Comparison of ENCODE assay signal across 8 mouse cellular contexts in the genomic region with DNA sequence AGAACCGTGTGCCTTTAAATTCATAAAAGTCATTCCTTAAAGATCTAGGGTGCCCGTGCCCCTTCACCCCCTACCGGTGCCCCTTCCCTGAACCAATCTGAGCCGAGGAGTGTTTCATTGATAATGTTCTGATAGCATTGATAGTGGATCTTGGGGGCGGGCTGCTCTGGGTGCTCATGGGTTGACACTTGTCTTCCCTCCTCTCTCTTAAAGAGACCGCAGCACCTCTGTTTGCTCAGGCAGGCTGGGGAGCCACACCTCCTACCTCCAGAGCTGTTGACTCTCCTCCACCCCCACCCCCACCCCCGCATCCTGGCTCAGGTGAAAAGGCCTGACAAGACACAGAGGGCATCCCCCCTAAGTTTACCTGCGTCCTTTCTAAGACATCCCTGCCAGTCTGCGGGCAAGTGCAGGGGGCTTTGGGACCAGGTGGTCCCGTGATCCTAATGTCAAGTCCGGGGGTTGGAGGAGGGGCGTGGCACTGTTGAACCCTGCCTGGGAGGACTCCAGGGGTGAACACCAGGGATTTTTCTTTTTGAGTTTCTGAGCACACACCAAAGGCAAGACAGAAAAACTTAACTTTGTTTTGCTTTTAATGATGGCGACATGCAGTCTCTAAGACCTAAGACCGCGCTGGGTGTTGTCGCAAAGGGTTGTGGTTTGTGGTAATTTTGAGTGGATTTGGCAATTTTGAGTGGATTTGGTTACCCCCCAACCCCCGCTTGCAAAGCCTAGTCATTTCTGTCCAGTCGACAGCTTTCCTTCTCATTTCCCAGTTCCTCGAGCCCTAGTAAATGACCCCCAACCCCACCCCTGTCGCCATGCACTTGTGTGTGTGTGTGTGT. TPM values are rescaled to one million over a fixed set of nuclear protein-coding genes. Genes with fewer than 3 reads are reported as not detected.
DNase-seq lines count a peak whose midpoint lies in the region; ATAC-seq and TF ChIP-seq lines count a peak whose summit lies in the region.

No protein-coding gene starts in this region.

- TF ChIP-seq POLR2A in testis, adult 2 months (IDR thresholded peaks at IDR 0.05; ENCODE audit: control insufficient read depth, low read depth, low read length) = no peak

- H3K4me2 ChIP-seq in forebrain, embryonic 11.5 days (ENCODE audit: low read depth, low read length, severe bottlenecking) = peak overlapping the region; percentile 91
- peak overlapping the region; percentile 94 for H3K4me2 ChIP-seq in limb, embryonic 15.5 days
- peak overlapping the region; percentile 100 for H3K4me2 ChIP-seq in neural tube, embryonic 13.5 days

- DNase-seq in testis, postnatal 10 days (ENCODE audit: low spot score) = no peak
- no peak for DNase-seq in forebrain, embryonic 11.5 days (ENCODE audit: low spot score)
- DNase-seq in embryo, embryonic 9.5 days (ENCODE audit: extremely low spot score) = no peak
- DNase-seq in left cerebral cortex, postnatal 36 days (ENCODE audit: low spot score in 2 of 2) = no peak
- no peak for DNase-seq in layer of hippocampus, postnatal 10 days (ENCODE audit: low spot score in 2 of 2)

- no peak overlapping the region for H3K27ac ChIP-seq in testis, adult 2 months (ENCODE audit: control insufficient read depth, insufficient read depth, low read depth, low read length)
- no peak overlapping the region for H3K27ac ChIP-seq in forebrain, embryonic 11.5 days (ENCODE audit: low read depth, low read length)
- no peak overlapping the region for H3K27ac ChIP-seq in limb, embryonic 15.5 days
- H3K27ac ChIP-seq in neural tube, embryonic 13.5 days (replicated peaks) = peak overlapping the region; percentile 46; the same call in 1 of the 2 replicates

- H3K9ac ChIP-seq in forebrain, embryonic 11.5 days (ENCODE audit: low read length) = 0 out of 2 replicates have a peak overlapping the region, but pooled peaks have one; percentile 45
- peak overlapping the region; percentile 23; the same call in 1 of the 2 replicates for H3K9ac ChIP-seq in limb, embryonic 15.5 days
- H3K9ac ChIP-seq in neural tube, embryonic 13.5 days = peak overlapping the region; percentile 100

- H3K27me3 ChIP-seq in testis, adult 2 months (ENCODE audit: control insufficient read depth, insufficient read depth, low read length) = no peaks in the 10 kb centered on the region
- H3K27me3 ChIP-seq in forebrain, embryonic 11.5 days (ENCODE audit: control insufficient read depth, insufficient read depth, low read length) = no peaks in the 10 kb centered on the region
- H3K27me3 ChIP-seq in limb, embryonic 15.5 days = no peaks in the 10 kb centered on the region
- H3K27me3 ChIP-seq in neural tube, embryonic 13.5 days = no peaks in the 10 kb centered on the region

- intact Hi-C loops in left cerebral cortex, postnatal 36 days (cut with DNase I) = loop anchor here (10.0 kb wide), 1 partner anchor 370 kb away; a partner anchor contains a TSS

- H3K4me1 ChIP-seq in testis, adult 2 months (ENCODE audit: control insufficient read depth, insufficient read depth, low read length) = peaks cover 42% of the 10 kb centered on the region
- H3K4me1 ChIP-seq in forebrain, embryonic 11.5 days (replicated peaks; ENCODE audit: control insufficient read depth, insufficient read depth, low read length) = peaks cover 14% of the 10 kb centered on the region
- H3K4me1 ChIP-seq in limb, embryonic 15.5 days = peaks cover 53% of the 10 kb centered on the region
- H3K4me1 ChIP-seq in neural tube, embryonic 13.5 days (replicated peaks) = peaks cover 70% of the 10 kb centered on the region

- H3K4me3 ChIP-seq in testis, adult 2 months (ENCODE audit: control insufficient read depth, low read depth, low read length) = peak overlapping the region; percentile 89
- peak overlapping the region; percentile 93 for H3K4me3 ChIP-seq in forebrain, embryonic 11.5 days (ENCODE audit: low read depth, low read length)
- peak overlapping the region; percentile 88 for H3K4me3 ChIP-seq in limb, embryonic 15.5 days
- H3K4me3 ChIP-seq in neural tube, embryonic 13.5 days = peak overlapping the region; percentile 95

- no peaks in the 10 kb centered on the region for H3K9me3 ChIP-seq in forebrain, embryonic 11.5 days (ENCODE audit: control insufficient read depth, low read length)
- H3K9me3 ChIP-seq in limb, embryonic 15.5 days = no peaks in the 10 kb centered on the region
- no peaks in the 10 kb centered on the region for H3K9me3 ChIP-seq in neural tube, embryonic 13.5 days

- 45% methylated on average over 20 of the region's 20 CpGs for WGBS in forebrain, embryonic 11.5 days
- WGBS in limb, embryonic 15.5 days = 35% methylated on average over 20 of the region's 20 CpGs
- 36% methylated on average over 20 of the region's 20 CpGs for WGBS in neural tube, embryonic 13.5 days

- no peak for ATAC-seq in forebrain, embryonic 11.5 days (replicated peaks; ENCODE audit: low FRiP score)
- no peak for ATAC-seq in limb, embryonic 15.5 days (ENCODE audit: insufficient number of reproducible peaks, low FRiP score, low TSS enrichment, low read depth)
- ATAC-seq in neural tube, embryonic 13.5 days (ENCODE audit: low read depth) = no peak

- H3K36me3 ChIP-seq in testis, adult 2 months (ENCODE audit: control insufficient read depth, insufficient read depth, low read length) = peaks cover 3% of the 10 kb centered on the region
- H3K36me3 ChIP-seq in forebrain, embryonic 11.5 days (ENCODE audit: control insufficient read depth, insufficient read depth, low read length) = peaks cover 2% of the 10 kb centered on the region; the same call in 1 of the 2 replicates
- peaks cover 37% of the 10 kb centered on the region for H3K36me3 ChIP-seq in limb, embryonic 15.5 days
- peaks cover 36% of the 10 kb centered on the region for H3K36me3 ChIP-seq in neural tube, embryonic 13.5 days

- no peak for TF ChIP-seq CTCF in testis, adult 2 months (IDR thresholded peaks at IDR 0.05; ENCODE audit: control insufficient read depth, insufficient read depth, insufficient replicate concordance, low read depth, low read length)

RNA-seq across cellular contexts. Expression of a gene that starts 3.0 kb away (rescaled TPM):
- polyA plus RNA-seq in testis, adult 2 months (2012; rRNA removed) = 11.3 and 13.7 TPM in 2 replicates
- polyA plus RNA-seq in forebrain, embryonic 11.5 days (2014; fragmentation: Nextera tagmentation; extraction: Ambion mirVana) = 13.9 and 15.0 TPM in 2 replicates
- polyA plus RNA-seq in limb, embryonic 15.5 days (2015; fragmentation: Nextera tagmentation; extraction: Ambion mirVana) = 8.9 and 10.4 TPM in 2 replicates
- polyA plus RNA-seq in neural tube, embryonic 13.5 days (2015; fragmentation: Nextera tagmentation; extraction: Ambion mirVana) = 11.5 and 13.1 TPM in 2 replicates
- total RNA-seq in left cerebral cortex, postnatal 36 days (2021) = 10 to 100 TPM; 27.9 to 35.0 TPM
- total RNA-seq in layer of hippocampus, postnatal 10 days (2021) = 10 to 100 TPM; 31.7 to 35.0 TPM

RNA-seq across cellular contexts. Expression of a gene that starts 12.5 kb away (rescaled TPM):
- 0.78 and 1.1 TPM in 2 replicates for polyA plus RNA-seq in testis, adult 2 months (2012; rRNA removed)
- polyA plus RNA-seq in forebrain, embryonic 11.5 days (2014; fragmentation: Nextera tagmentation; extraction: Ambion mirVana) = 1.2 and 1.9 TPM in 2 replicates
- 4.9 and 5.7 TPM in 2 replicates for polyA plus RNA-seq in limb, embryonic 15.5 days (2015; fragmentation: Nextera tagmentation; extraction: Ambion mirVana)
- 4.2 and 4.4 TPM in 2 replicates for polyA plus RNA-seq in neural tube, embryonic 13.5 days (2015; fragmentation: Nextera tagmentation; extraction: Ambion mirVana)
- 10 to 100 TPM; 51.3 to 53.0 TPM for total RNA-seq in left cerebral cortex, postnatal 36 days (2021)
- total RNA-seq in layer of hippocampus, postnatal 10 days (2021) = 10 to 100 TPM; 40.9 to 46.6 TPM

RNA-seq across cellular contexts. Expression of a gene that starts 24.2 kb away (rescaled TPM):
- 36.3 and 37.1 TPM in 2 replicates for polyA plus RNA-seq in testis, adult 2 months (2012; rRNA removed)
- 68.5 and 77.8 TPM in 2 replicates for polyA plus RNA-seq in forebrain, embryonic 11.5 days (2014; fragmentation: Nextera tagmentation; extraction: Ambion mirVana)
- polyA plus RNA-seq in limb, embryonic 15.5 days (2015; fragmentation: Nextera tagmentation; extraction: Ambion mirVana) = 88.2 and 93.3 TPM in 2 replicates
- polyA plus RNA-seq in neural tube, embryonic 13.5 days (2015; fragmentation: Nextera tagmentation; extraction: Ambion mirVana) = 66.9 and 67.9 TPM in 2 replicates
- 10 to 100 TPM; 28.6 to 29.6 TPM for total RNA-seq in left cerebral cortex, postnatal 36 days (2021)
- total RNA-seq in layer of hippocampus, postnatal 10 days (2021) = 10 to 100 TPM; 31.4 to 39.8 TPM

RNA-seq across cellular contexts. Expression of a gene that starts 37.6 kb away (rescaled TPM):
- 1.7 TPM in 2 replicates for polyA plus RNA-seq in testis, adult 2 months (2012; rRNA removed)
- not detected in 2 replicates for polyA plus RNA-seq in forebrain, embryonic 11.5 days (2014; fragmentation: Nextera tagmentation; extraction: Ambion mirVana)
- not detected in 2 replicates for polyA plus RNA-seq in limb, embryonic 15.5 days (2015; fragmentation: Nextera tagmentation; extraction: Ambion mirVana)
- not detected in 2 replicates for polyA plus RNA-seq in neural tube, embryonic 13.5 days (2015; fragmentation: Nextera tagmentation; extraction: Ambion mirVana)
- not detected for total RNA-seq in left cerebral cortex, postnatal 36 days (2021)
- total RNA-seq in layer of hippocampus, postnatal 10 days (2021) = under 1 TPM in 1 of 2 experiments, not detected in 1; 0.55 TPM

Comparison
In these comparisons a context has a peak if more than half of its experiments do, and no peak if none do; other contexts are left out.
1. H3K9ac ChIP-seq: peak in every context shown above with its lines; median percentile 100 in neural tube, embryonic 13.5 days; 45 in forebrain, embryonic 11.5 days; 23 in limb, embryonic 15.5 days.